Mouse (Mus musculus): ENCODE measurements around the gene Olfr1469.
"Not testable (repeated sequence)": the region's sequence is repeated elsewhere in the genome, so short reads cannot be mapped to it uniquely, and the experiment has no call there.

Gene Olfr1469

DNA sequence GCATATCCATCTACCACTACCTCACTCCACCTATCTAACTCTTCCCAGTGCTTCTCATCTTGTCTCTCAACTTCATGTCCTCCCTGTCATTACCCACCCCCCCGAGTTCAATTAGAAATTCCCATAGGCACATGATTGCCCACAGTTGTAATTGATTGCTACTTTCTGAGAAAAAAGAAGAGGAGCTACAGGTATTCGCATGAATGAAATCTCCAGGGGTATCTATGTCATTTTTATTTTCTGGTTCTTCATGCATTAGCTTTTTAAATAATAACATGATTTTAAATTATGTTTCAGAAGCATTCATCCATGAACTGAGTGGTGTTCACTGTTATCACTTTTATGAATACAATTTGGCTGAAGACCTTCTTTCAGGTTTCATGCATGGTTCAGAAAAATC is at the start of gene Olfr1469:
Gene Olfr1469, plus strand, starts transcription at position 301 of the 400 bp plus-strand sequence.
- no peak for DNase-seq (ENCODE audit: low spot score)

DNA sequence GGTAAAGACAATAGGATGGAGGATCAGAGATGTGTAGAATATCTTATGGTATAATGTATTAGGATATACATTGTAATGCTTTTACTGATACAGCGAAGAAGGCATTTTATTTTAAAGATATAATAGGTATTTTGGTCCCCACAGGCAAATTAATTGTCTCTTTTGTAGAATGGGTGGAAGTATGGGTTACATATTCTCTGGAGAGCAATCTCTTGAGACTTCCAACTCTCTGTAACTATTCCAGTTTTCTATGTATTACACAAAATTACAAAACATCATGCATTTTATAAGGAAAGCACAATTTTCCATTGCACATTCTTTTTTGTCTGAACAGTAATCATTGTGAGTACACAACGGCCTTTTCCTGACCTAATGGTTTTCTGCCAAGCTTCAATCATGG is 45.7 kb upstream of the Olfr1469 start, which contains the start of gene Olfr1467:
Gene Olfr1467, plus strand, starts transcription at position 301 of the 400 bp plus-strand sequence.
- DNase-seq (ENCODE audit: low spot score), result no peak

DNA sequence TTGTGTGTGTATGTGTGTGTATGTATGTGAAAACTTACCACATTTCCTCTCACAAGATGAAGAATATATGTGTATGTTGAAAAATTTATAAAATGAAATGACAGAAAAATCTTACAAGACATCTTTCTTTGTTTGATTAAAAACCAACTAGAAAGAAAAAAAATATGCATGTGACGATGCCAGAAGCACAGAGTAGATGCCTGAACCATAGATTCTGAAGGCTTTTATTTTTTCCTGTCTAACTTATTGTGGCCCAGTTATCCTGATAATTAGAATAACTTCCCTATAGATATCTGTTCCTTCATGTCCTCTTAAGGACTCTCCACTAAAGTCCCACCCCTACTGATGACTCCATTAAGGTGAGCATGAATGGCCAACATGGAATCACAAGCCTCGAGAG is 35.5 kb downstream of the Olfr1469 start, which contains the start of gene Olfr1471:
Gene Olfr1471, plus strand, starts transcription at position 301 of the 400 bp plus-strand sequence.
- DNase-seq (ENCODE audit: low spot score), result not testable (repeated sequence)

DNA sequence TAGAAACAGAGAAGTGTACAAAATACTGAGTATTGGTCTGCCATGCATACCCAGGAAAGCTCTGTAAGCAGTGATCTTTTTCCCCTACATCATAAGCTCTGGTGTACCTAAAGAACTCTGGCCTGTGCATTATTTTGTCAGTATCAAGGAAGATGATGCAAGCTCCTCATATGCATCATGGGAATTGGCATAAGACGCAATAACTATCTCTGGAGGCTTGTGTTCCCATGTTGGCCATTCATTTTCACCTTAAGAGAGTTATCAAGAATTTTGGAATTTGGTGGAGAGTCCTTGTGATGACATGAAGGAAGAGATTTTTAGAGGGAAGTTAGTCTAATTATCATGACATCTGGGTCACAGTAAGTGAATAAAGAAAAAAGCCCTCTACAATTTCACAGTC is 48.3 kb downstream of the Olfr1469 start, which contains the start of gene Olfr1472:
Gene Olfr1472, minus strand, starts transcription at position 101 of the 400 bp plus-strand sequence.
- DNase-seq (ENCODE audit: low spot score), result no peak
